Mouse (Mus musculus) brown adipose tissue, adult 24 weeks (tissue): ENCODE results near the gene Capn13. TPM values are rescaled to one million over a fixed set of nuclear protein-coding genes. Genes with fewer than 3 reads are reported as not detected.
"Not testable (repeated sequence)": the region's sequence is repeated elsewhere in the genome, so short reads cannot be mapped to it uniquely, and the experiment has no call there.

Experiments
- H3K27ac ChIP-seq: fragments of 200-500 bp; replicated peaks from 2 replicates; pipeline ENCODE4 v1.5.1; 2012; ENCODE audit warnings: low read depth, mild to moderate bottlenecking, low read length
- H3K4me1 ChIP-seq: fragments of 200-500 bp; 2 replicates; pipeline ENCODE4 v1.6.1; 2012; ENCODE audit warnings: low read length, mixed read lengths; ENCODE audit not compliant: control insufficient read depth, insufficient read depth, insufficient read length
- H3K4me3 ChIP-seq: fragments of 200-500 bp; 2 replicates; pipeline ENCODE4 v1.5.1; 2012; ENCODE audit warnings: low read depth, mild to moderate bottlenecking, low read length, moderate library complexity; ENCODE audit not compliant: insufficient read depth
- polyA plus RNA-seq: library from polyadenylated mRNA; stranded (reverse); fragments of >200 nt; gene quantifications from 2 replicates; pipeline ENCODE4 v1.2.4, GENCODE M21; 2012; ENCODE audit not compliant: missing spikeins, insufficient read depth, insufficient read length

Capn13 gene
- polyA plus RNA-seq, 1 experiment, result not detected

DNA sequence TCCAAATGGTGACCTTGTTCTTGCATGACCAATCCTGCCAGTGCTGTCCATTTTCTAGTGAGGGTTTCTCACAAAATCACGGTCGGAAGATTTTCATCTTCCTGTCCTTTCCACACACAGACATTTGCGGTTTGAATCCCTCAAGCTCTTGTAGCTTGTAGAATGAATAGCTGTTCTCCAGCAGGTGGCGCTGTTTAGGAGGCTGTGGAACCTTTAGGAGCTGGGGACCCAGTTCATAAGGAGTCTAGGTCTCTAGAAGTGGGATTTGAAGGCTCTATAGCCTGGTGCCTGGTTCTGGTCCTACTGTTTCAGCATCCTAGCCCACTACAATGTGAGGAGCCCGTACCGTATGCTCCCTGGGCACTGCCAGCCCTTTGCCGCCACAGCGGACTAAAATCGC, 95.0 kb downstream of the Capn13 start:
- Histone ChIP-seq H3K27ac (no peak overlapping the region), H3K4me3 (no peak overlapping the region), H3K4me1 (no peaks in the 10 kb centered on the region)

DNA sequence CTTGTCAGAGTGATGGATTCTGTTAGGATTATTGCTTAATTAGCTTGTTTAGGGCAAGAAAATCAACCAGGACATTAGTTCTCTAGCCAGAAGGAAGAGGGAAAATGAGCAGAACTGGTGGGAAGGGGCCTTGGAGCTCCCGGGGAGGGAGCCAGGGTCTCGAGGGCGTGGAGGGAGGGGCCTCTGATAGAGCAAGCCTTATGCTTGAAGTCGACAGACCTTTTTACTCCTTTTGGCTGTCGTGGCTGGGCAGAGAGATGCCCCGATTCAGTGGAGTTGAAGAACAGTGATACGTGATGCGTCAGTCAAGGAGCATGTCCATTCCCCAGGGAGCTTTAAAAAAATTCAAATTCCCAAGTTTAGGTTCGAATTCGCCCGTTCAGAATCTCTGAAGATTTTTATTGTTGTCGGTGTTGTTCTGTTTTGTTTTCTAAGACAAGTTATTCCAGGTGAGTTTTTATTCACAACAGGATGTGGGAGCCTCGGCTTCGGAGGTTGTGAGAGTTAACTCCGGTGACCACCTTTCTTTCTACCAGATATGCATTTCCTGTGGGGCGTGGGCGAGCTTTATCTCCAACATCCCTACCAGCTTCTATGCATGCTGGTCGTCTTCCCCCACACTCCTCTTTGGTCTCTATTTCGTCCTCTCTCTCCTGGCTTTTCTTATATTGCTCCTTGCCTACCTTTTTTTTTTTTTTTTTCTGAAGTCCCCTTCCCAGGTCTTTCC, 96.4 kb downstream of the Capn13 start:
- H3K4me3 ChIP-seq, result no peak overlapping the region
- H3K27ac ChIP-seq, result no peak overlapping the region
- H3K4me1 ChIP-seq, result no peaks in the 10 kb centered on the region

DNA sequence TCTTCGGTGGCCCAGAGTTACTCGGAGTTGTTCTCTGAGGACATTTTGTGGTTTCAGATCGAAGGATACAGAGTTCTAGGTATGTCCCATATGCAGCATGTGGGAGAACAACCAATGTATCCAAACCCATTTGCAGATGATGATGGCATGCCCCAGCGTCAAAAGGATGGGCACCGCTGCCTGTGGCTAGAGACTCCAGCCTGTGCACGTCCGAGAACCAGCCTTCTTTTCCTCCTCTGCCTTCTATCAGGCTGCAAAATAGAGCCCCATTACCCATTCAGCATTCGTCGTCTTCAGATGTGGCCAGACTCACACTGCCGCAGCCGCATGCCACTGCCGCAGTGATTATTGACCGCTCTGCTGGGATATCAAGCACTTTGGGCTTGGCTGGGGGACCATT, 97.0 kb downstream of the Capn13 start:
- Histone ChIP-seq H3K27ac (no peak overlapping the region), H3K4me3 (no peak overlapping the region), H3K4me1 (no peaks in the 10 kb centered on the region)

DNA sequence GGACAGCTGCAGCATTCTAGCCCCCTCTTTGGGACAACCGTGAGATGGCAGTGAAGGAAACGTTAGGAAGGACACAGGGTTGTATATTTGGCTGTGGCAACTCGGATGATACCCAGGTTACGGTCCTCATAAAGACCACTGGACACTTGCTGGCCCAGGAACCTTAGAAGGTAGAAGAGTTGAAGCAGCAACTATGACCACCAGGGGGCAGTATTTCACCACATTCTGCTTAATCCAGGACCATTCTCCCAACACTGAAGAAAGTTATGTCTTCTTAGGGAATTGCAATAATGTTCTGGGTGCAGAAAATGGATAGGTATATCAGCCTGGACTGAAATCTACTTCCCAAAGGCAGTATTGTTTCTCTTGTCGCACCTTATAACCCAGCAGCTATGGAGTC, 97.4 kb downstream of the Capn13 start:
- no peak overlapping the region for H3K4me3 ChIP-seq
- no peaks in the 10 kb centered on the region for H3K4me1 ChIP-seq
- H3K27ac ChIP-seq, result no peak overlapping the region

DNA sequence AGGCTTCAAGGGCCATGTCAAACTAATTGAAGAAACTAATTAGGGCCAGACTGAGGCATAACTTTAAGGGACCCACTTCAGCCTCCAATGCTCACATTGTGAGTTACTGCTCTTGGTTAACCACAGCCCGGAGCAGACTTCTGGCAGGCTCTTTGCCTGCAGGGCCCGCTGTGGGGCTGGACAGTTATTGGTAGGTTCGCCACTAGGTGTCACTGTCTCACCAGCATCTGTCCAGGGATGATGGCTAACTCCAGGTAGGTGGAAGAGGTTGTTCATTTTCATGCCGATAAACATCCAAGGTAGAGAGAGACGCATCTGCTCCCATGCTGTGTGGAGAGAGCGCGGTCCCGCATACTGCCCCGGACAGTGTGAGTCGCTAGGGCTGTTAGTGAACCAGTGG, 98.6 kb downstream of the Capn13 start:
- H3K4me1 ChIP-seq, result no peaks in the 10 kb centered on the region
- H3K27ac ChIP-seq, result no peak overlapping the region
- no peak overlapping the region for H3K4me3 ChIP-seq

DNA sequence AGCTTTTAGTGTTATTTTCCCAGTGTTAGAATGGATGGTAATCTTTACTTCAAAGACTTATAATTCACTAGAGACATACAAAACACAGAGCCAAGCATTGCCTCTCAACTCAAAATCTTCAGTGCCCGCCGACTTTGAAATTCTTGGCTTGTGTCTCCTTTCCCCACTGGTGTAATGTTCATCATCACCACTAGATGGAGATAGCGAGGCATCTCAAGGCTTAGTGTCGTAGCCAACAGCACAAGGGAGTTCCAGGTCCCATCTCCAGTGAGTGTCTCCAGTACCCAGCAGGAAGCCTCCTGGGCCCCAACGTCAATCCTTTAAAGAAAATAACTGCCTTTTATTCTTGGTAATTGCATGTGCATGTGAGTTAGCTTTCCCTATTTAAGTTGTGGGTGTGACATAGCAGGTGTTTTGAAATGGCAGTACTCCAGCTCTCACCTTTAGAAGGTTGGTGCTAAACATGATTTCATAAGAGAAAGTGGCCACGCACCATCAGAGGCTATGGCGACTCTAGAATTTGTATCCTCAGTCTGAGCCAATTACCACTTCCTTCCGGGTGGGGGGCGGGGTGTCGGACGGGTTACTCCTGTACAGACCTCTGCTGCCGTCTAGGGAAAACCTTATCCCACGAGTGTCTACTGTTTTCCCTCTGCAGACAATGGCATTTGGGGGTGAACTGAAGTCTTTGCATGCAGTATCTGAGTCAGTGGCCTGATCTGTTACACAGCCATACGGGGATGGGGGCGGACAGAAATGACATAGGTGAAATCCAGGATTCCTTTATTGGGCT, 99.2 kb downstream of the Capn13 start:
- Histone ChIP-seq H3K27ac (no peak overlapping the region), H3K4me1 (no peaks in the 10 kb centered on the region), H3K4me3 (no peak overlapping the region)

DNA sequence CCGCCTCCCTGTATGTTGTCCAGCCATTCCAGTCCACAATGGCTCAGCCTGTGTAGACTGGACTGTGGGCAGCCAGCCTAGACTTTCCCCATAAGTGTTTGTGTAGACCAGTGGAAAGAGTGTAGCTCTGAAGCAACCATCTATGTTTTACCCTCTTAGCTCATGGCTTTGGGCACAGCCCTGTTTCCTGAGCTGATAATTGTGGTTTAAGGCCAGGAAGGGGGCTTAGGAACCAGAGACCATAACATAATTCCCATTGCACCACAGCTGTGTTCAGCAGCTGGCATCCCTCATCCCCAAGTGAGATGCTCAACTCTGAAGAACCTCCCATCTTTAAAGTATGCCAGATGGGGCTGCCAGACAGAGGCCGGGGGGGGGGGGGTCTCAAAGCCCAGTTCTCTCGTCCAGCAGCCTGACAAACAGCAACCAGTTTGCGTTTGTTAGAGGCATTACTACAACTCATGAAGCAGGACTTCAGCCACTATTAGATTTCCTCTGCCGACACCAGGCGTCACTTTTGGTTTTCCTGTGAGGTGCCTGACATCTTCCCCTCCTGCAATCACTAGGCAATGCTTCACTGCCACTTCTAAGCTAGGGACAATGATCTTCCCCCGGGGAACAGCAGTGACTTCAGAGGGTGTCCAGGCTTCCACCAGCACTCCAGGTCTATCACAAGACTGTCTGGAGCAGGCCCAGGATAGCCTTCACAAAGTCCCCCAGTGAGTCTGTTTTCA, 100.4 kb downstream of the Capn13 start:
- Histone ChIP-seq H3K4me1 (no peaks in the 10 kb centered on the region), H3K27ac (no peak overlapping the region), H3K4me3 (no peak overlapping the region)

DNA sequence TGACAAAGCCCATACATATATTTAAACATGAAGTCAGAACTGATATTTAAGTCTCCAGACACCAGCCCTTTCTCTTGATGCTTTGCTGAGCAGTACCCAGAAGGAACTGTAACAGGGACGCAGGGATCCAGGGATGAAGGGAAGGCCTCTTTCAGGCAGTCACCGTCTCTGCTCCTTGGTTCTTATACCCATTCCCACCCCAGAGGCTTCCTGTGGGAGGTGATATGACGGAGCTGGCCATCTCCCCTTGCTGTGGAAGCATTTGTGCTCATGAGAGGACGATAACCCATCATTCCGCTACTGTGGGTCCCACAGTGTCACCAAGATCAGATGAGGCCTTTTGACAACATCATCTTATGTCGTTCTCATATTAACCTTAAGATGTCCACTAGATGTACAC, 101.7 kb downstream of the Capn13 start:
- Histone ChIP-seq H3K4me3 (no peak overlapping the region), H3K4me1 (no peaks in the 10 kb centered on the region), H3K27ac (no peak overlapping the region)

DNA sequence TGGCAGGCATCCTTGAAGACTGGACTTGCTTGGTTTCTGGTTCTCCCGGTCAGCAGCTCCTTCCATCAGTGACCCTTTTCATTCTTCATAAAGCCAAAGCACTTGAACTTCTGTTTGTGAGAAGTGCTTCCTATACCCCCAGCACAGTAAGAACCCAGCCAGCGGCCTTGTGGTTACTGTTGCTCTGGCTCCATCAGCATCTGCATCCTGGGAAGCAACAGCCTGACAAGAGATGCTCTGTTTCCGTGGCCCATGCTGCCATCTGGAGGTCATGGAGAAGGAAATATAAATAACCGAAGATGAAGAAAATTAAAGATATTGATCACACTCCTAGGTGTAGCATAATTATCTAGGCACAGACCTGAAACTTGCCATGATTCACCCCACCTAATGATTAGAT, 103.8 kb downstream of the Capn13 start:
- no peak overlapping the region for H3K4me3 ChIP-seq

DNA sequence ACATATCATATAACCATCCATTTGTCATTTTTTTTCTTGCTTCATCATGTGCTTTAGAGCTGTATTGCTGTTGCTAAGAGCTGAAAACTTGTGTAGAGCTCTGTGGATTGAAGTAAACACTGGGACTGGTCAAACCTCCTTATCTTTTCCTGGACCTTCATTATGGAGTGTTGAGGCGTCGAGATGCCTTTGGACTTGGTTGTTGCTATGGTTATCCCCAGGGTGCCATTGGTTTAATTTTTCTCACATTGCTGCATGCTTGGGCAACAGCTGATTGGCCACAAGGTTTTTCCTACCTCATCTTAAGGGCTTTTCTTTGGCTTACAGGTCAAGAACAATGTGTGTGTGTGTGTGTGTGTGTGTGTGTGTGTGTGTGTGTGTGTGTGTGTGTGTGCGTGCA, 107.4 kb downstream of the Capn13 start:
- Histone ChIP-seq H3K4me3 (no peak overlapping the region), H3K4me1 (no peaks in the 10 kb centered on the region)

More for the DNA sequence above, 103.8 kb downstream of the Capn13 start:
- no peak overlapping the region for H3K27ac ChIP-seq
- H3K4me1 ChIP-seq, result no peaks in the 10 kb centered on the region

DNA sequence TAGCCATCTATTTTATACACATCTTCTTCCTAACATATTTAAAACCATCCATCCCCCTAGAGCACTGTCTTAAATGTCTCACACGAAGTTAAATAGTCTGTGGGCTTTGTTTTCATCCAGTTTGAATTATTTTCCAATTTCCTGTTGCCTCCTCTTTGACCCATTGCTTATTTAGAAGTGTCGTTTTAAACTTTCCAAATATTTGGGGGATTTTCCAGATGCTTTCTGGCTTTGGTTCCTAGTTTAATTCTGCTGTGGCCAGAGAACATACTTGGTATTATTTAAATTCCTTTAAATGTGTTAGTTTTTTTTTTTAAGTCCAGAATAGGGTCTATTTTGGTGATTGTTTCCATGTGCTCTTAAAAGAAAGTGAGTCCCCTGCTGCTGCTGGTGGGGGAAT, 116.4 kb downstream of the Capn13 start:
- H3K27ac ChIP-seq, result no peak overlapping the region
- H3K4me1 ChIP-seq, result no peaks in the 10 kb centered on the region; the same call in 1 of the 2 replicates
- no peak overlapping the region for H3K4me3 ChIP-seq

More for the DNA sequence above, 107.4 kb downstream of the Capn13 start:
- H3K27ac ChIP-seq, result no peak overlapping the region

DNA sequence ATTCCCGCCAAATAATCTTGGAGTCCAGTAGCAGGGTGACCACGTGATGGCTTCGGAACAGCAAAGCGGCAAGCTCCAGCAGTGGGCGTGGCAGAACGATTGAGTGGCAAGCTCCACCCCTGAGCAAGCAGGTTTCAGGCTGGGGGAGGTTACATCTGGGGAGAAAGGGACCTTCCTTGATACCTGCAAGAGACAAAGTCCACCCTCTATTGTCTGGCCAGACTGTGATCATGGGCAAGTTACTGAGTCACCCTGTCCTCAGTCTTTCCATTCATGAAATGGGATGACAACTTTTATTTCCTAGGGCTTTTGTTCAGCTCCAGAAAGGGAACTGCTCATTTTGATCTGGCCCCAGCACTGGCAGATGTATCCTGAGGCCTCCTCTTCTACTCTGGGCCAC, 118.0 kb downstream of the Capn13 start:
- not testable (repeated sequence) for H3K27ac ChIP-seq, H3K4me3 ChIP-seq, H3K4me1 ChIP-seq

DNA sequence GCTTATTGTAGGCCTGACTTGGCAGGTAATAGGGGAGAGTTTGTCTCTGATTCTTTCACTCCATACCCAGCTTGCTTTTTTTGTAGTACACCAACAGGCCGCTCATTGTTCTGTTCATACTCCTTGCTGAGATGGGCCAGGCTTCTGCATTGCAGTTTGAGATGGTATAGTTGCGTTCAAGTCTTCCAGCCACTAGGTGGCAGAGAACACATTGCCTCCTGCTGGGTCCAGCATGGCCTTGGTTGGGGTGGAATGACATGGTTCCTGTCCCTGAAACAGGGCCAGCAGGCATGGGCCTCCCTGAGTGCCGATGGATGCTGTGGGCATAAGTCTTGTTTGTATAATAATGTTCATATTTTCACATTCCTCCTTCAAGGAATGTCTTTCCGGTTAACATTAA, 122.9 kb downstream of the Capn13 start:
- Histone ChIP-seq H3K27ac (no peak overlapping the region), H3K4me3 (no peak overlapping the region), H3K4me1 (no peaks in the 10 kb centered on the region; the same call in 1 of the 2 replicates)

DNA sequence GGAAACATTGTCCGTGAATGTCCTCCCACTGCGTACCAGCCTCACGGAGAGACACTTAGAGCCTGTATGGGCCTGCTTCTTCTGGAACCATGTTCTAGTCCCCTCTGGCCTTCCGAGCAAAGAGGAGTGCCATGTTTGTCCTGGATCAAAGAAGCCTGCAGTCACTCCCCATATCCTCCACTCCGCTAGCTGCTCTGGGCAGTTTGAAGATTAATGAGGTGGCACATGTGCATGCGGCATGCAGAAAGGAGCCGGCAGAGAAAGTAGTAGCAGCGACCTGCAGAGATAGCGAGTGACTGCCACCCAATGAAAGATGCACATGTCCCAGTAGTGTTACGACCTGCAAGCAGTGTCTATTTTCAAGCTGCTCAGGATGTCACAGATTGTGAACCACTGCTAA, 125.6 kb downstream of the Capn13 start:
- no peak overlapping the region for H3K4me3 ChIP-seq
- H3K4me1 ChIP-seq, result no peaks in the 10 kb centered on the region
- H3K27ac ChIP-seq, result no peak overlapping the region

DNA sequence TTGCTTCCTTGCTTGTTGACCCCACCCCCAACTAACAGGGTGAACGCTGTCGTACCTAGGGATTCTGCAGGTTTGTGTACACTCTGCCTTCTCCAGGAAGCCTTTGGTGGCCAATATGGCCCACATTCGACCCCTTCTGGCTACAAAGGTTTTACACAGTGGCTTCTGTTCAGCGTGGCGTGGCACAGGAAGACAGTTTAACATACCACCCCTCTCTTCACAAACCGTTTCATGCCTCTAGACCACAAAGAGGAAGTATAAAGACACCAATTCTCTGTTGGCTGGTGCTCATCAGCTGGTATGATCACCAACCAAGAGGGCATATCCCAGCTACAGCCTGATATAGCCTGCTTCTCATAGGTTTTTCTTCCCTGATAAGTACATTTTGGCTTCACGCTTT, 126.9 kb downstream of the Capn13 start:
- H3K27ac ChIP-seq, result no peak overlapping the region
- no peak overlapping the region for H3K4me3 ChIP-seq
- no peaks in the 10 kb centered on the region for H3K4me1 ChIP-seq
